Mouse (Mus musculus) CD8-positive naive resting alpha-beta T cell, adult 2 months (primary cell): ENCODE results near the gene Sult6b2.

ENCODE experiments used
- DNase-seq, 2 experiments: peaks; one replicate each; pipeline ENCODE4 v3.0.0; 2022; ENCODE audit warnings: low read depth in 2 of 2, low spot score in 2 of 2

The Sult6b2 gene

GRCm38 (mm10) chr6:142804402-142804801 lies at the start of gene Sult6b2:
Gene Sult6b2, minus strand, starts transcription at chr6:142804502.
- no peak for DNase-seq

DNA sequence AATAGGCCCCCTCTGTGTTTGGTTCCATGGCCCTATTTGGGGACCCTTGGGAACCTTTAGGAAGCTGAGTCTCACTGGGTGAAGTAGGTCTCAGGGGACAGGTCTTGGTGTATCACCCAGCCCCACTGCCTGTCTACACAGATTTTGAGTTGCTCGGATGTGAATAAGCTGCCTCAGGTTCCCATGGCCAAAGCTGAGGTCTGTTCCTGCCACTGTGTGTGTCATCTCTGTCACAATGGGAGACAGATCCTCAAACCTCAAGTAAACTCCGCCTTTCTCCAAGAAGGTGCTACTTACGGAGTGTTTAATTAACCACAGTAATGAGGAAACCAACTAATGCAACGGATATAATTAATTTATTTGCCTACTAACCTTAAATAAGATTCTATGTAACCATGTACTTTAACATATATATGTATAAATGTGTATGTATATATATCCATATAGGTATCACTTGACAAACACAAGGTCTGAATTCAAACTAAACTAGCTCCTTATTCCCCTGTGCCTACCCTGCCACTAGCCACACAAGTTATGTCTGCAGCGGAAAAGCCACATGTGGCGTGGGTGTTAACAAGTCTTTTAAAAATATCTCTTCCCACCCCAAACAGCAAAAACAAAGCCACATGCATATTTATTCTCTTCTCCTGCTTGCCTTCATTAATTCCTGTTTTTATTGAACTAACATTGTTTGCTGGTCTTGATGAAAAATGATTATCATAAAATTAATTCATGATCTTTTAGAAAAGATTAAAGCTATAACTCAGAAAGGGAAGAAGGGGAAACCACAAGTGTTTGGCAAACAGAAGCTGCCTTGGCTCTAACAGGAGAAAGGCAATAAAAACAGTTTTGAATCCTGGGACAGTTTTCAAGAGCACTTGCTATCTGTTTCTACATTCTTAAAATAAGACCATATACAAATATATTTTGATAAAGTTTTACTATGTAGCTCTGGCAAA lies 48.4 kb upstream of the Sult6b2 start:
- no peak for DNase-seq

- no peak for DNase-seq
Measured at GRCm38 (mm10) chr6:142850436-142850835, 46.1 kb upstream of the Sult6b2 start.

- DNase-seq, result no peak
Measured at GRCm38 (mm10) chr6:142849326-142849725, 45.0 kb upstream of the Sult6b2 start.

DNA sequence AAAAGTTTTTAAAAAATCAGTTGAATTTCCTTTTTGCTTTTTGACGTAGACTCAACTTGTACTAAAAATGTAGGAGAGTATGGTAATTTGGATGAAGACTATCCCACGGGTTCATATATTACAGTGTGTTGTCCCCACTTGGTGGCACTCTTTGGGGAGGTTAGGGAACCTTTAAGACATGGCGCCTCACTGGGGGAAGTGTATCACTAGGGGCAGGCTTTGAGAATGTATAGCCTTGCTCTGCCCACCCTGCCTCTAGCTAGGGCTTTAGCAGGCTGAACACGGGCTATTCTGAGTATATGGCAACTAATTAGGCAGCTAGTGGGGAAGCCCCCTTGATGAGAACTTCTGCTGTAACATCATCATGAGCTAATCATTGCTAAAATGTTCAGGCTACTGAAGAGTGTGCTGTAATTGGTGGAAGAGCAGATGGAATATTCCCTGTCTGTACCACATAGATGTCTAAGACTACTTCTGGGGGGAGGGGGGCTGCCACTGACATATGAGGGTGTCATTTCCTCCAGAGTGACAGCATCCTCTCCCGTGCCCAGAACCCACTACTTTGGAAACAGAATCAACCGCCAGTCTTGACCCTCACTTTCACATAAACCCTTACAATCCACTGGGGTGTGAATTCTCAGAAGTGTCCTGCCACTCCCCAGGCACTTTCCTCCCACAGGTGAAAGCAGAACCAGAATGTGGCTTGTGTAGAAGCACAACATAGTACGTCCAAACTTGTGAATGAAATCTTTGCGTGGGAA lies 43.8 kb upstream of the Sult6b2 start:
- DNase-seq, result no peak

DNA sequence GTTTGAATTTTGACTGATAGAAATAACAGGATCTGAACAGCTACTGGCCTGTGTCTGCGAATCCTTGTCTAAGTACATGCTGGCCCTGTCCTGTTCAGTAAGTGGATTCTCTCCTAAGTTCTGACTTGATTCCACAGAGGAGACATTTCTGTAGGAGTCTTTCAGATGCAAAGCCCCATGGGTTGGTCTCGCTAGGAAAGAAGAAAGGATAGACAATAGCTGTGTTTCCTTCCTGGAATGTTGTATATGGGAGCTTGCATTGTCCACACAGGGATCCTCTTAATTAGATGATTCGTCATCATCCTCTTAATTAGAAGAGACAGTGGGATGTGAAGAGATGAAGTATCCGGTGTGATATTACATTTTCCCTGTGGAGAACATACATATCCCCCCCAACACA lies 42.6 kb upstream of the Sult6b2 start:
- DNase-seq, result no peak

DNA sequence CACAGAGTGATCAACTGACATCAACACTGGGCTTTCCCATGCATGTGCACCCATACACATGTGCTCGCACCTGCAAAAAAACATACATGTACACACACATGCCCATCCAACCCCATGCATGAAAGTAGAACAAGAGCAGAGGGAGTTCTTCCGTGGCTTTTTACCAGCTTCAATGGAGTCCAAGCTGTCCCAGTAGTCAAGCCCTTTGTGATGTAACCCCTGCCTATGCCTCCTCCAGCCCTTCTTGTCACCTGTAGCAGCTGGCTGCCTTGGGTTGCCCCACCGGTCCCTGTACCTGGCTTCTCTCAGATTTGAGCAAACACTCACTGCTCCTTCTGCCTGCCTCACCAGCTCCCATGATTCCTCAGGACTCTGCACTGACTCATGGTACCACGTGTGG lies 40.8 kb upstream of the Sult6b2 start:
- DNase-seq, result no peak

- DNase-seq, result no peak
Measured at GRCm38 (mm10) chr6:142844061-142844460, 39.8 kb upstream of the Sult6b2 start.

GRCm38 (mm10) chr6:142838501-142838900 lies 34.2 kb upstream of the Sult6b2 start:
- DNase-seq, result no peak

GRCm38 (mm10) chr6:142837326-142837725 lies 33.0 kb upstream of the Sult6b2 start:
- no peak for DNase-seq

DNA sequence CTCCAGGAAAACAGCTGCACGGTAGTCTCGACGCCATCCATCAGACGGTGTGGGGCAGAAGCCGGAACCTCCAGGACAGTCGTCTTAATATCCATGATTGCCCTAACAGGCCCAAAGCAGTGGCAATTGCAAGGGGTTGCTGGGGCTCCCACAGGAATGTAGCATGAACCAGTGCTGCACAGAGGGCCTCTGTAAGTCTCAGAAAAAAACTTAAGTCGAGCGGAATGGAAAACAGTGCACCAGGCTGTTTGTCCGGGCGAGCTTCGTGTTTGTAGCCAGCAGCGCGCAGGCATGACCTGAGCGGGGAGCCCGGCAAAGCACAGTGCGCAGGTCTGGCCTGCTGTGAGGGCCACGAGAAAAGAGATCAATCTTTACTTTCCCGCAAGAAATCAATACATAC lies 31.4 kb upstream of the Sult6b2 start:
- DNase-seq, result no peak

- no peak for DNase-seq
Measured at GRCm38 (mm10) chr6:142834911-142835310, 30.6 kb upstream of the Sult6b2 start.

- DNase-seq, result no peak
Measured at GRCm38 (mm10) chr6:142831706-142832105, 27.4 kb upstream of the Sult6b2 start.

- no peak for DNase-seq
Measured at GRCm38 (mm10) chr6:142831243-142831642, 26.9 kb upstream of the Sult6b2 start.

- no peak for DNase-seq
Measured at GRCm38 (mm10) chr6:142830221-142830620, 25.9 kb upstream of the Sult6b2 start.

DNA sequence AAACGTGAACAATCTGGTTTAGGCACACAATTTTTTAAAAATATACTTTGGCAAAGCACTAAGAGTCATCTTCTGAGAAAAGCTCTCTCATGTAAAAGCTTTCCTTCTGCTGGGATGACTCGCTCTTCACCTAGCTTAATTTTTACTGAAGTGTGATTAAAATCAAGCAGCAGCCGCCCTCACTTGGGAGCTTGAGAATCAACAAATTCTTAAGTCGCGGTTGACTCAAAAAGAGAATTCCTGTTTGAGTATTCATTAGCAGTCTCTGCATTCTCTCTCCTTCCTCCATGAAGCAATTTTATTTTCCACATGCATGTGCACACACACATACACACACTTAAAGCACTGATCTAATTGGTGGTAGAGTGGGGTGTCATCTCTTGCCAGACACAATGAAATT lies 21.1 kb upstream of the Sult6b2 start:
- DNase-seq, result no peak

DNA sequence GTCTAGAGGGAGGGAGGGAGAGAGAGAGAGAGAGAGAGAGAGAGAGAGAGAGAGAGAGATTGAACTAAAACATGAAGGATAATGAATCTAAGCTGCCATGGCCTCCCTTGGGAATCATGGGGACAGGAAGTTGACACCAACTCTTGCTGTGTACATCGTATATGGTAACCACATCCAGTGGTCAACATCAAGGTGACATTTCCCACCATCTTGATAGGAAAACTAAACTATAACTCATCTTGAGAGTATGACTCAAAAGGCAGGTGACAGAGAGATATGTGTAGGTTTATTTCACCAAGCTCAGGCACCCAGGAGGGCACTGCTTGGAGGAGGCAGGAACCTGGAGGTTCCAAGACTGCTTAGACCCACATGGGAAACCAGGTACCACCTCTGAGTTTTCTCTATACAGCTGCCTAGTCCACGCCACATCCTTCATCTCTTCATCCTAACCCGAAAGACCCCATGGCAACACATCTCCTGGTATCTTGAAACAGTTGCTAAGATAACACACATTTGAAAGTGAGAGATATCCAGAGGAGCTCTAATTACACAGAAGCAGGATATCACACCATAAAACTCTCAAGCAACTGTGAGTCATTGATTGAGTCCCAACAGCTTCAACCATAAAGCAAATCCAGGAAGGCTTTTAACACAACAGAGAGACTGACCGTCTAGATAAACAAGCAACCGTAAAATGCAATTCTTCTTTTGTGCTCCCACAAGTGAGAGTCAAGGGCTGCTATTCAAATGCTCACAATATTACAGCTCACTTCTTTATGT lies 18.9 kb upstream of the Sult6b2 start:
- no peak for DNase-seq

DNA sequence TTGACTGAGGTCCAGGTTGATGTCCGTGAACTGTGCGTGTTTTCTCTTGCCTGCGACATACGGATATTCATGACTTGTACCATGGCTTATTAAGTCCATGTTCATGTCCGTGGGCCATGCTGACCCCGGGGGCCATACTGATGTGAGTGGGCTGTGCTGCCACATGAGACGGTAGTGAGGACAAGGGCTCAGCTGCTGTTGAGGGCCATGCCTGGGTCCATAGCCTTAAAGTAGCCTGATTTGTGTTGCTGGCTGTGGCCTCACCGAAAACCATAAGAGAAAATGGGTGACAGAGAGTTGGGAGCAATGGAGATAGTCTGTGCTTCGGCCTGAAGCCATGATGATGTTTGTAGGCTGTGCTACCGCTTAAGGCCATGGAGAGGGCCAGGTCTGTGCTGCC lies 14.0 kb upstream of the Sult6b2 start:
- DNase-seq, result no peak

DNA sequence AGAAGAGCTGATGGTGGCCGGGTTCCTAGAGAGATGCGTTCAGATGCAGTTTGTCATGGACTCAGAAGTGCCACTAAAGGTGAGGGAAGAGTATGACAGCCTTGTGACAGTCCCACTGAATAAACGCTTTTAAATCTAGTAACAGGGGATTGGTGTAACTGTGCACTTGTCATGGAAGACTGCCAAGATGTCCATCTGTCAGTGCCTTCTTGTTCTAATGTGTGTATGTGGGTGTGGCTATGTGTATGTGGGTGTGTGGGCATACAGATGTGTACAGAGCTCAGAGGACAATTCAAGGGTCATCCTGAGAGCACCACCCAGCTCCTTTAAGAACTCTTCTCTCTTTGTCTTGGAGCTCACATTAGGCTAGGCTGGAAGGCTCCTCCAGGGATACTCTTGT lies 11.2 kb upstream of the Sult6b2 start:
- no peak for DNase-seq

GRCm38 (mm10) chr6:142814495-142814921 lies 10.2 kb upstream of the Sult6b2 start:
- peak; percentile 76 to 85 for DNase-seq

DNA sequence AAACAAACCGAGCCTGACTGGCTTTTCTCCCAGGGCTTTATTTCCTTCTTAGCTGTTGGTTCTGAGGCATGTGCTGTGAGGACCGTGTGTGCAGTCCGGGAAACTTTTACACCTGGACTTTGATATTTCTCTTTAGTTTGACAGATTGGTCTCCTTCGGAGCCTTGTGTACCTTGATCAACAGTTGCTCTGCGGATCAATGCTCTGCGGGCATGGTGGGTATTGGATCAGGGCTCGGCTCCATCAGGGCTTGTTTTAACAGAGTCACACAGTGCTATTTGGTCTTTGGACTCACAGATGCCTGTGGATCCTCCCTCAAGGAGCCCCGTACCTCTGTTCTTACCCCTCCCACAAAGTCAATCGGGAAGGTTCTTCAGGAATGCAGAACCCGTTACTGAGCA lies 9.7 kb upstream of the Sult6b2 start:
- DNase-seq, result no peak
